Mouse (Mus musculus) G1E-ER4 (cell line): ENCODE data around the gene Gpi1. TPM values are rescaled to one million over a fixed set of nuclear protein-coding genes. Genes with fewer than 3 reads are reported as not detected.

ENCODE experiments used
- GATA1 ChIP-seq: IDR thresholded peaks from one replicate; pipeline ENCODE4 v1.8.0; 2012; ENCODE audit warnings: low read length, inconsistent platforms
- polyA plus RNA-seq: library from polyadenylated mRNA; stranded (reverse); fragments of >175 nt; gene quantifications from 2 replicates; pipeline ENCODE4 v1.2.3, GENCODE M21; 2012

Gpi1 gene
- polyA plus RNA-seq, 1 experiment: 2,067 TPM

DNA sequence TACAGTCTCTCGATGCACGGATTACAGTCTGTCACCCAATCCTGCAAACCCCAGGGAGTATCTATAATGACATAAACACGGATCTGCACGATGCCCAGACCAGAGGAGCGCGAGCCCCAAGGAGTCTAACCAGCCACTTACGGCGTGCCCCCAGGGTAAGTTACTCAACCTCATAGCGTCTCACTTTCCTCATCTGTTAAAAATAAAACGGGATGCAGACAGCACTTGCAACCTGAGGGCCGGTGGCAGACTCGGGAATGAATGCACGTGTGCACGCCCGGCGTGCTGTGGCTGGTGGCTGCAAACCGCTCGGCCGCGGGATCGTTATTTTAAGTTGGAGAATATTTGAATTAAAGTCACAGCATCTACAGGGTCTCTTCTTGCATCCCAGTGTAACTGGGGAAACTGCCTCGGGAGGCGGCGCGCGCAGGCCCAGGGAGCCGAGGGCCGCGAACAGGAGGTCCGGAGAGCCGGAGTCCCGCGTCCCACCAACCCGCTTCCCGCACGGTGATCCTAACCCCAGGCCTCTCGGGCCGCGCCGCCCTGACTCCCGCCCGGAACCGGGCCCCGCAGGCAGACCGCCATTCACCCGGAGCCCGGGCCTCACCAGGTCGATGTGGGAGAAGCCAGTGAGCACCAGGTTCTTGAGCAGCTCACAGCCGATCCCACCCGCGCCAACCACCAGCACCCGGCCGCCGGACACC, 62.2 kb downstream of the Gpi1 start:
- no peak for TF ChIP-seq GATA1

DNA sequence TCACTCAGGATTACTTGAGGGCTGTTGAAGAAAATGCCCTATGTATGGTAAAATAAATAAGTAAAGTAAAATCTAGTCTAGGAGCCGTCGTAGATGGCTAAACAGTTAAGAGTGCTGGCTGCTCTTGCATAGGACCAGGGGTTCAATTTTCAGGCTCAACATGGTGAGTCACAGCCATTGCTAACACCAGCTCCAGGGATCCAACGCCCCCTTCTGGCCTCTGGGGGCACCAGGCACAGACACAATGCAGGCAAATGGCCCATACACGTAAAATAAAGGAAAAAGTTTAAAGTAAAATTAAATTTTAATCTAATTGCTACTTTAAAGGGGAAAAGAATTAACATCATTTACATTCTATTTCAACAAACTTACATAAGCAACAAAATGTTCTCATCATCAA, 63.3 kb downstream of the Gpi1 start:
- TF ChIP-seq GATA1: no peak

DNA sequence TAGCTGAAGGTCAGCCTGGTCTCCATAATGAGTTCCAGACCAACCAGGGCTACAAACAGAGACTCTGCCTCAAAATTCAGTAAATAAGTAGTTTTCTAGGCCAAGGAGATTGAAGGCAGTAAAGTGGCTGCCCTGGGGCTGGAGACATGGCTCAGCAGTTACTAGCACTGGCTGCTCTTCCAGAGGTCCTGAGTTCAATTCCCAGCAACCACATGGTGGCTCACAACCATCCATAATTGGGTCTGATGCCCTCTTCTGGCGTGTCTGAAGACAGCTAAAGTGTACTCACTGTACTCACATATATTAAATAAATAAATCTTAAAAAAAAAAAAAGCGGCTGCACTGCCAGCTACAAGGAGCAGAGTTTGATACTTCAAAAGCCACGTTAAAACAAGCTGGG, 64.1 kb downstream of the Gpi1 start:
- TF ChIP-seq GATA1: no peak

DNA sequence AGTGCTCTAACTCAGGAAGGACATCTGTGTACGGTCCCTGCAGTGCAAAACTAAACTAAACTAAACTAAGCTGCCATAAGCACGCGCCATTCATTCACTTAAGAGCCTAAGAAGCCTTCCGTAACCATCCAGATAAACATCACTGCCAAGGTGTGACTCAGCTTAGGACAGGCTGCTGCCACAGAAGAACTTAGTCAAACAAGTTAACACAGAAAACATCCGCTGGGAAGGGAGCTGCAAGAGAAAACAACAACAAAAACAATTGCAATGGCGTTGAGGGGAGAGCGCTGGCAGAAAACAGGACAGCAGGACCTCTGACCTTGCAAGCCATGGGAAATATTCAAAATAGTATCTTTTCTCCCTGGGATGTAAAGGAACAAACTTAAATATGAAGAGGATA, 65.5 kb downstream of the Gpi1 start:
- no peak for TF ChIP-seq GATA1

DNA sequence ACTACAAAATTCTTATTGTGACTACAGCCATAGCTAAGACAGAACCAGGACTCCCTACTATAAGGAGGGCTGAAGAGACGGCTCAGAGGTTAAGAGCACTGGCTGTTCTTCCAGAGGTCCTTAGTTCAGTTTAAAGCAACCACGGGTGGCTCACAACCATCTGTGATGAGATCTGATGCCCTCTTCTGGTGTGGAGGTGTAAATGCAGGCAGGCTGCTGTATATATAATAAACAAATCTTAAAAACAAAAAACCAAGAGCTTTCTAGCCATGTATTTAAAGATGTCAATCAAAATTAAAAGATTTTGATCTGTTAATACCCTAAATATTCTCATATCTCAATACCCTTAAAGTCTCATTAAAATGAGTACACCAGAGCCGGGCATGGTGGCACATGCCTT, 71.0 kb downstream of the Gpi1 start:
- no peak for TF ChIP-seq GATA1

DNA sequence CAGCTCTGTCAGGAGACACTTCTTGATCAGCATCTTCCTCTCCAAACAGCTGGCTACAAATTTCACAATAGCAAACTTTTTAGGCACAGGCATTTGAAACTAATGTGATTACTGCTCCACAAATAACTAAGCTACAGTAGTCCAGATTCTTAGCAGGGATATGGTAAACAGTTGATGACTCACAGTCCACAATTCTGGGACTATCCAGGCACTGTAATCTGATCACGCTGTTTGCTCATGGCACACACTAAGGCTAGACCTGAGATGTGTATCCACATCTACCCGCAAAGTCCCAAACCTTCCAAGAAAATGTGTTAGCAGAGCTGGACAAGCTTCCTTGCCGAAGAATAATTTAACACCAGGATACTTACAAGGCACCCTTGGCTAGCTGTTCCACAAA, 72.1 kb downstream of the Gpi1 start:
- TF ChIP-seq GATA1: no peak

Other genes with a start within 250 kb of the Gpi1 start
- gene Scgb2b27, start 216.4 kb downstream of the Gpi1 start, polyA plus RNA-seq: not detected in 2 replicates
- not detected in 2 replicates for gene Scgb1b27, start 208.9 kb downstream of the Gpi1 start, polyA plus RNA-seq
- not detected in 2 replicates for gene Scgb1b30, start 134.9 kb downstream of the Gpi1 start, polyA plus RNA-seq
- gene Wtip, start 97.1 kb downstream of the Gpi1 start, polyA plus RNA-seq: not detected in 2 replicates
- 86.0 and 111 TPM in 2 replicates for gene Uba2, start 60.7 kb downstream of the Gpi1 start, polyA plus RNA-seq
- gene Pdcd2l, start 33.7 kb downstream of the Gpi1 start, polyA plus RNA-seq: 11.0 and 11.6 TPM in 2 replicates
- gene Gm6096, start 20.7 kb upstream of the Gpi1 start, polyA plus RNA-seq: not detected in 2 replicates
- 25.8 and 28.7 TPM in 2 replicates for gene 4931406P16Rik, start 83.2 kb upstream of the Gpi1 start, polyA plus RNA-seq
- gene Lsm14a, start 163.0 kb upstream of the Gpi1 start, polyA plus RNA-seq: 54.2 and 72.4 TPM in 2 replicates